Mouse (Mus musculus) kidney, postnatal 10 days (tissue): ENCODE results near the gene Aaed1.
A peak's percentile ranks its signal among the peaks of the same experiment; 100 is the strongest.
"Not testable (repeated sequence)": the region's sequence is repeated elsewhere in the genome, so short reads cannot be mapped to it uniquely, and the experiment has no call there.

ENCODE experiments used
- DNase-seq: peaks from one replicate; pipeline ENCODE4 v3.0.0; 2021; ENCODE audit warnings: mixed read lengths

Aaed1 gene

DNA sequence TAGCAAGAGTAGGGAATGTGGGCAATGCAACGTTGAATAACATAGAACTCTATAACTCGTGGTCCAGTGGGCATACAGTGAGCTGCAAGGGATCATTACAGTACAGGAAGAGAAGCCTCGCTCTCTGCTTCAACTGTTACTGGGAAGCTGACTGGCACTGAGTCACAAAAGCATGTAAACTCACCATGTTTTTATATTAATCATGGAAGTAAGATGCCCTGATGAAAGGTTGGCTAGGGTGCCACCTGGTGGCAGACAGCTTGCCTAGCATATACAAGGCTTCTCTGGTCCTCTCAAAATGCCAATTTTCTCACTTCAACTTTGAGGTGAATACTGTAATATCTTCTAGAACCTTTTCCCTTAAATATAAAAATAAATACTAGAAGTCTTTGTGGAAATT is 6.4 kb downstream of the Aaed1 start:
- peak; percentile 81 for DNase-seq

DNA sequence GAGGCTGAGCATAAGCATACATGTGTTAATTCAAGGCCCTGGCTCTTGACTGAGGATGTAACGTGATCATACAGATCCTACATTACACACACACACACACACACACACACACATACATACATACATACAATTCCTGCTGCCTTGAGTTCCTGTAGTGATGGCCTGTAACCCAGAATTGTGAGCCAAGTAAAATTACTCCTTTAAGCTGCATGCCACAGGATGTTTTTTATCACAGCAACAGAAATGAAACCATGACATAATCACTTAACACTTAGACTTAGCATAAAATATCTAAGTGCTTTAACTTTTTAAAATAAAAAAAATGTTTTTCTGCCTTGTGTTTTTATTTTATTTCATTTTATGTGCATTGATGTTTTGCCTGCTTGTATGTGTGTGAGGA is 13.4 kb downstream of the Aaed1 start:
- DNase-seq, result no peak

- no peak for DNase-seq
Measured at GRCm38 (mm10) chr13:64286791-64287190, 25.7 kb downstream of the Aaed1 start.

- DNase-seq, result no peak
Measured at GRCm38 (mm10) chr13:64286321-64286720, 26.2 kb downstream of the Aaed1 start.

GRCm38 (mm10) chr13:64284676-64285075 is 27.8 kb downstream of the Aaed1 start:
- DNase-seq, result no peak

GRCm38 (mm10) chr13:64280940-64281339 is 31.6 kb downstream of the Aaed1 start:
- DNase-seq, result no peak

GRCm38 (mm10) chr13:64275754-64276127 is 36.8 kb downstream of the Aaed1 start:
- no peak for DNase-seq

- DNase-seq, result peak; percentile 89
Measured at GRCm38 (mm10) chr13:64274879-64275753, 37.4 kb downstream of the Aaed1 start, which contains the start of gene Cdc14b. Gene Cdc14b (minus strand): TSS chr13:64275290.

- DNase-seq, result peak; percentile 44
Measured at GRCm38 (mm10) chr13:64273891-64274844, 38.3 kb downstream of the Aaed1 start.

DNA sequence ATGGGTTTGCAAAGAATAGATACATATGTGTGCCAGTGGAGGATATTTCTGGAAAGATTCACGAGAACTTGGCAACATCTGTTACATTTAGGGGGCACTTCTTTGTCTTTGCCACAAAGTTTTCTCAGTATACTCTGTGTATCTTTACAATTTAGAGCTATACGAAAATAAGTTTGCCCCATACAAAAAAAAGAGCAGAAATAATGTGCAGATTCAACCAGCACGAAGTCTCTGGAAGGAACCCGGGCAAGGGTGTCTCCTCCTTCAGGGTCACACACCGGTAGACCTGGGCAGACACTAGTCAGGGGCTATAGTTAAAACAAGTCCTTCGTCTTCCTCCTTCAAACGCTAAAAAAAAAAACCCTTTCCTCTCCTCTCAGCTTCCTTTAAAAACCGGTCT is 39.2 kb downstream of the Aaed1 start:
- DNase-seq, result no peak

DNA sequence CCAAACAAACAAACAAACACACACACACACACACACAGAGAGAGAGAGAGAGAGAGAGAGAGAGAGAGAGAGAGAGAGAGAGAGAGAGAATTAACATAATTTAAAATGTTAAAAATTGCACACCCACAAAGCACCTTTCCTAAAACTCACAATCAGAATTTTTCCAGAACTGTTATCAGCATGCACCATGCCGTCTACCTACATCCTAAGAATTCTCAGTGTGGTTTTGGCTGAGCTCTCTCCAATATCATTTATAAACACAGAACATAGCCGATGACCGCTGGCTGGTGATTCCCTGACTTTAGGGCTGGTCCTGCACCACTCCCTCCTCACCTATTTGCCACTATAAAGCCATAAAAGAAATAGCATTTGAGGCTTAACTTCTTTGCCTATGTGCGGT is 44.1 kb downstream of the Aaed1 start:
- DNase-seq, result no peak

DNA sequence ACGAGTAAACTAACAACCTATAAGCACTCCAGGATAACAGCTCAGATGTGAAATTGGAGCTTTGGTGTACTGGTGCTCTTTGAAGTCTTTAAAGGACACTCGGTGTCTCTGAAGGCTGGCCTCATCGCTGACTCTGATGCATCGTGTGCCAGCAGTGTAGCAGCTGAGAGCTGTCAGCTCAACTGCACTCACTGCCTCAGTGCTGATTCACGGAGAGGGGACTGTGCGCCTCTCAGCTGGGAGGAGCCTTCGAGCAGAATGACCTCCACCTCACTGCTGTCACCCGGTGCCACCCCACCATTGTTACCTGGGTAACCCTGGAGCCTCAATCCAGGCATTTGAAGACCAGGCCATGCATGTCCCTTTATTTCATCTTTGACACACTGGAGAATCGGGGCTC is 45.4 kb downstream of the Aaed1 start:
- DNase-seq, result peak; percentile 26

- DNase-seq, result no peak
Measured at GRCm38 (mm10) chr13:64264586-64264985, 47.9 kb downstream of the Aaed1 start.

DNA sequence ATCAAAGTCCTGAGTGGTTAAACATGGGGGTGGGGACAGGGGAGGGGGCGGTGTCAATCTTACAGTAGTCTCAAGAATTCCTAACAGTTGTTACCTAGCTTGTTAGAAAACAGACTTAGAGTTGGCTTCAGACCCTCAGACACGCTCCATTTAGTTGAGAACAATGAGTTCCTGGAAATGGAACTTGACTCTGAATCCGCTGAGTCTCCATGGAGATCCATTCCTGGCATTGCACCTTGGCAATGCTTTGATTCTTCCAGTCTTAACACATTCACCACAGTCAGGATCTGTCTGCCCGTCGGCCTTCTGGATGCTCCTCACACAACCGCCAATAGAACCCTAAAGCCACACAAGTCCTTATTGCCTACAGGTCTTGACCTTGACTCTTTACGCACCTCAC is 52.6 kb downstream of the Aaed1 start:
- DNase-seq, result no peak

GRCm38 (mm10) chr13:64258516-64258821 is 54.0 kb downstream of the Aaed1 start:
- no peak for DNase-seq

DNA sequence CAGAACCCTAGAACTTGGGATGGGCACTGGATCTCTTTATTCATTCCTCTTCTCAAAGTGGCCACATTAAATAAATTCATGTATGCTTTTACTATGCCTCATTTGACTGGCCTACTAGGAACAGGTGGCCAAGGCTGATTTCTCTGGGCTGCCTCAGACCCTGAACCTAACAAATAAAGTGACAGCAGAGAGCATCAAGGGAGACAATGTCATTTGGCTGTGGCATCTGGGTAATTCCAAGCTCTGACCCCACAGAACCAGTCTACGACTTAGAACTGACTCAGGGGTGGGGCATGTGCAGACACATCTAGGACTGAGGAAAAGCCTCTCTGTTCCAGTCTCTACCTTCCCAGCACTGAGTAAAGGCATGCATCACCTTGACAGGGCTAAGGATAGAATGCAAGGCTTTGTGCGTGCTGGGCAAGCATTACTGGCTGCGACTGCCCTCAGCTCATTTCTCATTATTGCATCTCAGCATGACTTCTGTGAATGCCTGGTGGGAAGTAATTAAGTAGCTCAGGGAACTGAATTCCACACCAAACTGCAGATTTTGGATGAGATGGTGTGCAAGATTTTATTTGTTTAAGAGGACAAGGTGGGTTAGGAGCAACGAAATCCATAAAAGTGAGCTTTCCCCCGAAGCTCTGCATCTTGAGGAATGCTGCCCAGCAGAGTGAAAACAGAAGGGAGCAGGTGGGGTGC is 54.5 kb downstream of the Aaed1 start:
- DNase-seq, result no peak

DNA sequence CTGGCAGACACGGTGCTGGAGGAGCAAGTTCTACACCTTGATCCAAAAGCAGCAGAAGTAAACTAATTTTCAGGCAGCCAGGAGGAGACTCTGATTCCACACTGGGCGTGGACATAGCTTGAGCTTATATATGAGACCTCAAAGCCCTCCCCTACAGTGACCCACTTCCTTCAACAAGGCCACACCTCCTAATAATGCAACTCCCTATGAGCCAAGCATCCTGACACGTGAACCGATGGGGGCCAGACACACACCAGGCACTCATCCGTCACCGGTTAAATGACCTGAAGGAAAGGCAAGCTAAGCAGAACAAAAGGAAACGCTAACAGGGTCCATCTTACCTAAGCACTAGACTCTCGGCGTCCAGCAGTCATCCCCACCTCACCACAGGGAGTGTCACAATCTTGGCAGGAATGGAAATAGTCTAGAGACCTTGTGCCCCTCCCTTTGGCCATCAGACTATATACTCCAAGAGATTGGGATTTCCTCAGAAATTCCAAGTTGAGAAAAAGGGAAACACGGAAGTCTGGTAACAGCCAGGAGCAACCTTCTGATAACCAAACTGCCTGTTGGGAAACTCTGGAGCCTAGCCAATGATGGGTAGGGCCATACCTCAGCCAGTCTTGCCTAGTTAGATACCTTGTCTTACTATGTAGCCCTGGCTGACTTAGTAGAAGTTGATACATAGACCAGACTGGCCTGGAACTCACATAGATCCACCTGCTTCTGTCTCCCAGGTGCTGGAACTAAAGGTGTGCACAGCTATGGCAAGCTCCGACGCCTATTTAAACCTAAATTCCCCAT is 55.3 kb downstream of the Aaed1 start:
- DNase-seq, result no peak

DNA sequence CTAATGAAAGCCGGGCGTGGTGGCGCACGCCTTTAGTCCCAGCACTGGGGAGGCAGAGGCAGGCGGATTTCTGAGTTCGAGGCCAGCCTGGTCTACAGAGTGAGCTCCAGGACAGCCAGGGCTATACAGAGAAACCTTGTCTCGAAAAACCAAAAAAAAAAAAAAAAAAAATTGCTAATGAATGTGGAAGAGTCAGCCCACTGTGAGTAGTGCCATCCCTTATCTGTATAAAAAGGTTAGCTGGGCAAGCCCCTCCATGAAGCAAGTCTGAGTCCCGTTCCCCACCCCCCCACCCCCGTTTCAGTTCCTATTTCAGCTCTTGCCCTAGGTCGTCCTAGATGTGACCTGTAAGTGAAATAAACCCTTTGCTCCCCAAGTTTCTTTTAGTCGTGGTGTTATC is 58.3 kb downstream of the Aaed1 start:
- not testable (repeated sequence) for DNase-seq

- no peak for DNase-seq
Measured at GRCm38 (mm10) chr13:64253697-64254096, 58.8 kb downstream of the Aaed1 start.

DNA sequence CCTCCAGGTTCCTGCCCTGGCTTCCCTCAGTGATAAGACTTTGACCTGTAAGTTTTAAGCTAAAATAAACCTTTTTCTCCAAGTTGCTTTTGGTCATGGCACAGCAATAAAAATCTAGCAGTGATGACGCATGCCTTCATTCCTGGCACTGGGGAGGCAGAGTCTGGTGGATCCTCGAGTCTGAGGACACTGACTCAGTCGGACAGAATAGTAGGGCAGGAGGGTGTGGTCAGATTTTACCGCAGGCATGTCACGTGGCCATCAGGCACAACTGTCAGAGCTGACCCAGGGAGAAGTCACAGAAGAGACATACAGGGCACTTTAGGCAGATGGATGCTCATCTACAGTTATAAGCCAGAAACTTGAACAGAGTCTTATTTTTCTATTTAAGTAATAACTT is 60.4 kb downstream of the Aaed1 start:
- no peak for DNase-seq

- peak; percentile 63 for DNase-seq
Measured at GRCm38 (mm10) chr13:64250363-64250762, 62.1 kb downstream of the Aaed1 start.

DNA sequence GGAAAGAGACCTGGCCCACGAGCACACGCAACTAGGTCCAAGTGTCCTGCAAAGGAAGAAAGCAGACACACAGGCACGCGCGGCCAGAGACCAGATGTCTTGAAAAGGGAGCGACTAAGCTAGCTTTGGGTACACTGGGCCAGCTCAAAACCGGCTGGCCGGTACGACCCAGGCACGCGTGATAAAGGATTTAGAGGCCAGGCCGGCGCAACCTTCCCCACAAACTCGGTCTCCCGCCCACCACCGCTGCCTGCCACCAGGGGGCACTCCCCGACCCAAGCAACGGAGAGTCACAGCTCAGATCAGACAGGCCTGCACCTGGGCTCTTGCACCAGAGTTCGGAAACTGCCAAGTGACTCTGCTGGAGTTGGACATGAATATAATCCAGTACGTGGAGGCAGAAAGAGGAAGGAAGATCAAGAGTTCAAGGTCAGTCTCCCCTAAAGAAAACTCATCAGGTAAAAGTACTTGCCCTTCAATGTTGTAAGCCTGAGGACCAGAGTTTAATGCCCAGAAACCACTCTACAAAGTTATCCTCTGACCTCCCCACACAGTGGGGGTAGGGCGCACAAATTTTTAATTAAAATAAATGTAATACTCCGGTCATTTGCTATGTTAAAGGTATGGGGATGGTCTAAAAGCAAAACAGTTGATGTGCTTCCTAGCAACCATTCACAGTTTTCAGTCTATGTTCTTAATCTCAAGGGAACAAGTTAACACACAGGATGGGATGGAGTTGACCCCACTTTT is 63.6 kb downstream of the Aaed1 start:
- DNase-seq, result peak; percentile 92
